Mouse (Mus musculus) embryonic facial prominence, embryonic 11.5 days (tissue): ENCODE results near the gene Lrrc63. TPM values are rescaled to one million over a fixed set of nuclear protein-coding genes. Genes with fewer than 3 reads are reported as not detected.
"Not testable (repeated sequence)": the region's sequence is repeated elsewhere in the genome, so short reads cannot be mapped to it uniquely, and the experiment has no call there.

Source experiments
- ATAC-seq: fragments of 200-750 bp; cut with Nextera tagmentation; replicated peaks from 2 replicates; pipeline ENCODE4 v1.8.0; 2017; ENCODE audit warnings: low read depth; ENCODE audit not compliant: insufficient number of reproducible peaks, low FRiP score, low TSS enrichment
- DNase-seq: peaks from one replicate; pipeline ENCODE4 v3.0.0-alpha.2; 2015; ENCODE audit warnings: low spot score
- H3K27ac ChIP-seq: fragments of 300-500 bp; sonication (generic); replicated peaks from 2 replicates; pipeline ENCODE4 v1.5.1; 2014; ENCODE audit warnings: mild to moderate bottlenecking, low read depth, low read length, control low read depth
- H3K27me3 ChIP-seq: fragments of 300-500 bp; sonication (generic); 2 replicates; pipeline ENCODE4 v1.6.1; 2014; ENCODE audit warnings: mild to moderate bottlenecking, low read length, moderate library complexity, mixed read lengths; ENCODE audit not compliant: control insufficient read depth, insufficient read depth
- H3K36me3 ChIP-seq: fragments of 300-500 bp; sonication (generic); replicated peaks from 2 replicates; pipeline ENCODE4 v1.6.1; 2014; ENCODE audit warnings: low read depth, mild to moderate bottlenecking, low read length, moderate library complexity, mixed read lengths; ENCODE audit not compliant: control insufficient read depth, insufficient read depth
- H3K4me1 ChIP-seq: fragments of 300-500 bp; sonication (generic); 2 replicates; pipeline ENCODE4 v1.6.1; 2014; ENCODE audit warnings: low read length, mixed read lengths; ENCODE audit not compliant: control insufficient read depth, insufficient read depth
- H3K4me2 ChIP-seq: fragments of 300-500 bp; sonication (generic); 2 replicates; pipeline ENCODE4 v1.6.1; 2014; ENCODE audit warnings: low read depth, mild to moderate bottlenecking, control low read depth, low read length, moderate library complexity
- H3K4me3 ChIP-seq: fragments of 300-500 bp; sonication (generic); 2 replicates; pipeline ENCODE4 v1.5.1; 2014; ENCODE audit warnings: low read depth, low read length, control low read depth
- H3K9ac ChIP-seq: fragments of 300-500 bp; sonication (generic); replicated peaks from 2 replicates; pipeline ENCODE4 v1.6.1; 2014; ENCODE audit warnings: mild to moderate bottlenecking, control low read depth, low read length
- H3K9me3 ChIP-seq: fragments of 300-500 bp; sonication (generic); replicated peaks from 2 replicates; pipeline ENCODE4 v1.6.1; 2016; ENCODE audit warnings: mild to moderate bottlenecking, low read length, inconsistent platforms, mixed read lengths; ENCODE audit not compliant: control insufficient read depth
- WGBS: fragments of 180-500 bp; shearing (Covaris S2); extraction: QIAGEN DNeasy Blood & Tissue Kit; methylation state at CpG from one replicate; pipeline ENCODE4 v1.1.7; 2014; 5-methylcytosine and 5-hydroxymethylcytosine counted together
- polyA plus RNA-seq: library from polyadenylated mRNA; unstranded; fragments of >200 nt; fragmentation: Nextera tagmentation; extraction: Ambion mirVana; gene quantifications from 2 replicates; pipeline ENCODE4 v1.2.1, GENCODE M21; 2014

Gene Lrrc63
- polyA plus RNA-seq, 1 experiment from 2014 or later, result 0.21 TPM

DNA sequence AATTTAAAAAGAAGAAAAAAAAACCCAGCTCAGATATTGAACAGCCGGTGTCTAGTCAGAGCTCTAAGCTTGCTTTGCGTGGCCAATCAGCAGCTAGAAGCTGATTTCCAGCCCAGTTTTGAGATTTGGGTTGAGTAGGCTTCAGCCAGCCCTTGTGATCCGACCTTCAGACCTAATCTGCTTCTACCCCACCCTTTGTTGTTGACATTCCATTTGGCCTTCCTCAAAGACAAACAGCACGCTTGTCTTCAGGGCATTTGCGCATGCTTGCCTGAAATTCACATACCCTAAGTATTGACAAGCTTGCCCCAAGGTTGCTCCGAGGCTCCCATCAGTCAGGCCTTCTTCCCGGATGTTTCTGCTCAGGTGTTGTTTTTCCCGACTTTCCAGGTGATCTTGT is 23.8 kb upstream of the Lrrc63 start:
- no peak overlapping the region for H3K4me2 ChIP-seq
- H3K27me3 ChIP-seq, result no peaks in the 10 kb centered on the region
- WGBS, result 78% methylated on average over 8 of the region's 8 CpGs

GRCm38 (mm10) chr14:75151146-75151545 is 20.5 kb upstream of the Lrrc63 start:
- WGBS, result 89% methylated on average over 3 of the region's 3 CpGs
- Histone ChIP-seq H3K27ac (no peak overlapping the region), H3K9ac (no peak overlapping the region), H3K4me2 (no peak overlapping the region), H3K9me3 (no peaks in the 10 kb centered on the region), H3K4me3 (no peak overlapping the region), H3K36me3 (no peaks in the 10 kb centered on the region), H3K27me3 (no peaks in the 10 kb centered on the region), H3K4me1 (no peaks in the 10 kb centered on the region)
- ATAC-seq (no peak), DNase-seq (no peak)

More for the DNA sequence above, 23.8 kb upstream of the Lrrc63 start:
- H3K27ac ChIP-seq, result no peak overlapping the region
- no peaks in the 10 kb centered on the region for H3K9me3 ChIP-seq
- H3K9ac ChIP-seq, result no peak overlapping the region
- no peaks in the 10 kb centered on the region for H3K36me3 ChIP-seq
- no peak for DNase-seq
- no peaks in the 10 kb centered on the region for H3K4me1 ChIP-seq
- ATAC-seq, result no peak
- no peak overlapping the region for H3K4me3 ChIP-seq

GRCm38 (mm10) chr14:75150653-75151052 is 20.0 kb upstream of the Lrrc63 start:
- 70% methylated on average over 2 of the region's 2 CpGs for WGBS
- no peaks in the 10 kb centered on the region for H3K36me3 ChIP-seq
- H3K4me1 ChIP-seq, result no peaks in the 10 kb centered on the region
- no peak overlapping the region for H3K9ac ChIP-seq
- H3K4me2 ChIP-seq, result no peak overlapping the region
- no peaks in the 10 kb centered on the region for H3K9me3 ChIP-seq
- no peak overlapping the region for H3K4me3 ChIP-seq
- DNase-seq (no peak), ATAC-seq (no peak)
- no peak overlapping the region for H3K27ac ChIP-seq
- H3K27me3 ChIP-seq, result no peaks in the 10 kb centered on the region

DNA sequence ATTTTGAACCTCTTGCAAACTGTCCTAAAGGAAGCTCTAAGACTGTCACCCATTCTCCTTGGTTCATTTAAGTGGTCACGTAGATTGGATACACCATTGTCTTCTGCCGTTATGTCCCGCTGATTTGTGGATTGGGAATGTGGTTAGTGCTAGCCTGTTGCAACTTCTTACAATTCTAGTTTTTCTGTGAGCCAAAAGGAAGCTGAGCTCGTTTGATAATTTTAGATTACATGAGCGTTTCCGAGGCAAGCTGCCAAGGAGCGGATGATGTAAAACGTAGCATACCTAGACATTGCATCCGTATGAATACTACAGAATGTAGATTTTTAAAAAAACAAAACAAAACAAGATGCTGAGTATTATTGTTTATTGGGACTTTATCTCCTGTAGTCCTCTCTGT is 17.5 kb upstream of the Lrrc63 start:
- no peak overlapping the region for H3K4me2 ChIP-seq
- no peak overlapping the region for H3K4me3 ChIP-seq
- H3K4me1 ChIP-seq, result no peaks in the 10 kb centered on the region
- no peak overlapping the region for H3K27ac ChIP-seq
- no peak for DNase-seq
- H3K9ac ChIP-seq, result no peak overlapping the region
- no peaks in the 10 kb centered on the region for H3K9me3 ChIP-seq
- no peaks in the 10 kb centered on the region for H3K27me3 ChIP-seq
- no peak for ATAC-seq
- no peaks in the 10 kb centered on the region for H3K36me3 ChIP-seq
- 85% methylated on average over 9 of the region's 9 CpGs for WGBS

- not testable (repeated sequence) for H3K27me3 ChIP-seq, H3K27ac ChIP-seq, H3K4me3 ChIP-seq, H3K36me3 ChIP-seq, H3K4me1 ChIP-seq, H3K9ac ChIP-seq, ATAC-seq, DNase-seq, H3K4me2 ChIP-seq, H3K9me3 ChIP-seq
- WGBS, result 87% methylated on average over 2 of the region's 2 CpGs
Observed at GRCm38 (mm10) chr14:75147706-75148105, 17.0 kb upstream of the Lrrc63 start.

DNA sequence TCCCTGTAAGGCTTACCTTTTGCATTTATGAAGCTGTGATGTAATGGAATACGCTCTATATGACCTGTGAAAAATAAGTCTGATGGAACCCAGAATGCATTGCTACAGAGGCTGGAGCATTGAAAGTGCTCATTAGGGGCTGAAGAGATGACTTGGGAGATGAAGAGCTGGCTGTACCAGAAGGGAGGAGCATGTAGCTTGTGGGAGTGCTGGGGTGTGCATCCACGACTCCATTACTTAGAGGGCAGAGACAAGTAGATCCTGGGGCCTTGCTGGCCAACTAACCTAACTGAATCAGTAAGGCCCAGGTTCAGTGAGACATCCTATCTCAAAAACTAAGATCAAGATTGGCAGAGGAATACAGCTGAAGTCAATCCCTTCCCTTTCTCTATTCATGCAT is 8.5 kb upstream of the Lrrc63 start:
- no peaks in the 10 kb centered on the region for H3K9me3 ChIP-seq
- no peaks in the 10 kb centered on the region for H3K36me3 ChIP-seq
- H3K4me2 ChIP-seq, result no peak overlapping the region
- H3K27me3 ChIP-seq, result no peaks in the 10 kb centered on the region
- no peak for DNase-seq
- no peak for ATAC-seq
- H3K27ac ChIP-seq, result no peak overlapping the region
- H3K4me1 ChIP-seq, result no peaks in the 10 kb centered on the region
- no peak overlapping the region for H3K4me3 ChIP-seq
- whole genome bisulfite sequencing, result 86% methylated on average over 2 of the region's 2 CpGs
- no peak overlapping the region for H3K9ac ChIP-seq

DNA sequence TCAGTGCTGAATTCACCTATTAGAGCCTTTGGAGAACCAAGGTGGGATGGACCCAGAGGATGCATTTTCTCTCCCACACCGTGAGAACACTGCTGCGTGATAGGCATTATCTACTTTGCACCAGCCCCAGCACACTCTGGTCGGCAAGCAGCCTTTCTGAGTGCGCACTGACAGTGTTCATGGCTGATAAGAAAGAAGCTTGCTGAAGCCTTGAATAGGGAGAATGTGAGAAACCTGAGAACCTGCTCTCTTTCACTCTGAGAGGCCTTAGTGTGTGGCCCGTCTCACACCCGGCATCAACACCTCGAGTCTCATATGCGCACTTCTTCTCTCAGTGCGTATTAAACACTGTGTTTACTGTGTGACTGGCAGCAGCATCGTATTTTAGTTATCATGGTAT is 7.8 kb upstream of the Lrrc63 start:
- Histone ChIP-seq H3K4me3 (no peak overlapping the region), H3K36me3 (no peaks in the 10 kb centered on the region), H3K4me2 (no peak overlapping the region), H3K9me3 (no peaks in the 10 kb centered on the region), H3K4me1 (no peaks in the 10 kb centered on the region), H3K9ac (no peak overlapping the region), H3K27me3 (no peaks in the 10 kb centered on the region), H3K27ac (no peak overlapping the region)
- DNase-seq, result no peak
- 75% methylated on average over 10 of the region's 10 CpGs for WGBS
- ATAC-seq, result peak; percentile 29; the same call in 1 of the 2 replicates

- DNase-seq (no peak), ATAC-seq (no peak)
- Histone ChIP-seq H3K4me1 (no peaks in the 10 kb centered on the region), H3K4me2 (no peak overlapping the region), H3K9me3 (no peaks in the 10 kb centered on the region), H3K9ac (no peak overlapping the region), H3K27ac (no peak overlapping the region), H3K36me3 (no peaks in the 10 kb centered on the region), H3K27me3 (no peaks in the 10 kb centered on the region), H3K4me3 (no peak overlapping the region)
- WGBS, result 74% methylated on average over 25 of the region's 25 CpGs
Observed at GRCm38 (mm10) chr14:75136119-75136966, 5.7 kb upstream of the Lrrc63 start.
